Mouse (Mus musculus) cerebellum, adult 2 months (tissue): ENCODE results near the gene Chd3.

ENCODE experiments used
- CTCF ChIP-seq: fragments of 200-500 bp; IDR thresholded peaks from 2 replicates; pipeline ENCODE4 v1.5.1; 2011; ENCODE audit warnings: low read depth, mild to moderate bottlenecking, control low read depth, low read length, moderate library complexity, borderline replicate concordance; ENCODE audit not compliant: insufficient read depth
- POLR2A ChIP-seq: fragments of 200-500 bp; IDR thresholded peaks from 2 replicates; pipeline ENCODE4 v1.6.1; 2011; ENCODE audit warnings: low read length, control low read depth, borderline replicate concordance; ENCODE audit not compliant: insufficient read depth

DNA sequence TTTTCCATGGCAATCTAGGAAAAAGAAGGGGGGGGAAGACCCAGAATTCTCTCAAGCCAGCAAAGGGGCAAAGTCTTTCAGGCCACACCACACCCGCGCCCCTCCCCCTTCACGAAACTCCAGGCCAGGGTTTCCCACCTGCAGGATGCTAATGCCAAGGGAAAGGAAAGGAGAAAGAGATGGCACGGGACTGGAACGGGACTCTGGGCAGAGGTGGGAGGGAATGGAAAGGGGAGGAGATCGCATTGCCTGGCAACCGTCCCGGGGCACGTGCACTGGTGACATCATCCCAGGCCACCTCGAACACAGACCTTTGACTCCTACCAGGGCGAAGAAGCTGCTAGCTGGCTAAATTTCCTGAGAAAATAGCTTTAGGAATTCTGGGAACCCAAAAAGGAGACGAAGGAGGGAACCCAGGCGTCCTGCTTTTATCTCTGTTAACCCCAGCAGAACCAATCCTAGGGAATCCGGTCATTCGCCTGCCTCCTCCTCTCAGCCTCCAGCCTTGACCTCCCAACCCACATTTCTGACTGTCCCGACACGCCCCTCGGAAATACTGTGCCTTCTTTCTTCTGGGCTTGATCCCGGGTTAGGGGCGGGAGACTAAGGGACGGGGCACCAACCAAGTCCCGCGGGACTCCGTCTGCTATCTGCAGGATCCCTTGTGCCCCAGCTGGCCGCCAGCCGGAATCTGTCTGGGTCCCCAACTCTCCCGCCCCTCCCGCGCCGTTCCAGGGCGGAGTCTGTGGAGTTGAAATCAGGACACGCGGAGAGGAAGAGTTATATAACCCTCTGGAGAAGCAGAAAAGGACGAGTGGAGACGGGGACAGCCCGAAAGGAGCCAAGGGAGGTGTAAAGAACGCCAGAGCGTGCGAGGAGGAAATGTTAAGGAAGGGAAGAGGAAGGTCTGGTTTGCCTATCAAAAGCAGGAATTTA, 48.5 kb upstream of the Chd3 start:
- TF ChIP-seq POLR2A: peak; percentile 90; the same call in 1 of the 2 replicates
- TF ChIP-seq CTCF: no peak
